Mouse (Mus musculus) erythroid progenitor cell, adult 5-6 weeks (primary cell): Measurements from ENCODE around the gene Shcbp1l. TPM values are rescaled to one million over a fixed set of nuclear protein-coding genes. Genes with fewer than 3 reads are reported as not detected.
"Not testable (repeated sequence)": the region's sequence is repeated elsewhere in the genome, so short reads cannot be mapped to it uniquely, and the experiment has no call there.

Experiments used
- ATAC-seq: replicated peaks from 2 replicates; pipeline ENCODE4 v1.8.0; 2016; ENCODE audit warnings: moderate number of reproducible peaks, mild to moderate bottlenecking, moderate TSS enrichment, inconsistent platforms; ENCODE audit not compliant: poor library complexity, low FRiP score, severe bottlenecking
- total RNA-seq, 2 experiments: library from RNA; stranded (forward) in 1 of 2; stranded (reverse) in 1 of 2; fragments of 150-400 nt in 1 of 2; fragments of 186-747, 209-891 nt in 1 of 2; gene quantifications; 2 replicates each; pipeline versions ENCODE4 v1.2.3 to v1.2.4; 2015 to 2017; ENCODE audit warnings: low replicate concordance in 2 of 2

The Shcbp1l gene
- total RNA-seq, 2 experiments from 2014 or later, result not detected

- ATAC-seq, result no peak
Observed at GRCm38 (mm10) chr1:153481025-153481412, 56.1 kb downstream of the Shcbp1l start.

GRCm38 (mm10) chr1:153485201-153485796, 60.3 kb downstream of the Shcbp1l start:
- no peak for ATAC-seq

- ATAC-seq, result not testable (repeated sequence)
Observed at GRCm38 (mm10) chr1:153486120-153486519, 61.2 kb downstream of the Shcbp1l start.

DNA sequence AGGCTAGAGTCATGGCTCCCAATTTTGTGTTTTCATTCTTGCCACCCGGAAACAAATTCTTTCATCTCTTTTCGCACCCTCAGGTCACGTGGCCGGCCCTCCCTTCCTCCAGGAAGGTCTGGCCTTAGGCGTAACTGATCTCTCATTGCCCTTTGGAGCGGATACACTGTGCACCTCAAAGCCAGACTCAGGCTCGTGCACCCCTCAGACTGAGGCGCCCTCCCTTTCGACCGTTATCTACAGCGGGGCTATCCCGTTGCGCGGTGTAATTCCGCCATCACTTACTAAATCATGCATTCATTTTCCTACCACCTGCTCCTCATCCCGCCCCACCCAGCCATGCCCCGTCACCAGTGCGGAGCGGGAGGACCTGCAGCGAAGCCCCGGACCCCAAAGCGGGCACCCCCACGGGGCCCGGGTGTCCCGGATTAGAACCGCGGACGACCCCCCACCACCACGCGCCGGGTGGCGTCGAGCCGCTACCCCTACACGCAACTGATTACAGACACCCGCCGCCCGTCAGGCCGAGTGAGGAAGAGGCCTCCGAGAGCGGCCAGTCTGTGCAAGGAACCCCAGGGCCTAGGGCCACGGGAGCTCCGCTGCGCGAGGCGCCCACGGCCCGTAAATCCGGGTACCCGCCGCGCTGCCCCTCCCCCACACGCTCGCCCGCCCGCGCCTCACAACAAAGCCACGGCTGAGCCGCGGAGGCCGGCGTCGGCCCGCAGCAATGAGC, 62.0 kb downstream of the Shcbp1l start:
- peak; percentile 69 for ATAC-seq

DNA sequence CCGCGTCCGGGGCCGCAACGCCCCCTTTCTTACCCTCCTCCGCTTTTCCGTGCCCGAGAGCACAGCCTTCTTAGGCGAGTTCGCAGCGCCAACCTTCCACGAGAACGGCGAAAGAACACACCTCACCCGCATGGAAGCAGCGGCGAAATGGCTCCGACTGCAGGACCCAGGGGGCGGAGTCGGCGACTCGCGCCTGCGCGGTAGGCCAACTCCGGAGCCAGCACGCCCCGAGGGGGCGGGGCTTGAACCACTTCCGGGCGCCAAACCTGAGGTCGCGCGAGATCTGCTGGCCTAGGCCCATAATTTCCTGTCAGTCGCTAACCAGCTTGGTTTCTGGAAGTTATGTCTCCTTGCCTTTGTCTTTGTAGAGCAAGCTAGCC, 62.5 kb downstream of the Shcbp1l start, which contains the start of gene Dhx9:
Gene Dhx9, minus strand, starts transcription at position 161 of the 380 bp plus-strand sequence.
- ATAC-seq, result peak; percentile 94

DNA sequence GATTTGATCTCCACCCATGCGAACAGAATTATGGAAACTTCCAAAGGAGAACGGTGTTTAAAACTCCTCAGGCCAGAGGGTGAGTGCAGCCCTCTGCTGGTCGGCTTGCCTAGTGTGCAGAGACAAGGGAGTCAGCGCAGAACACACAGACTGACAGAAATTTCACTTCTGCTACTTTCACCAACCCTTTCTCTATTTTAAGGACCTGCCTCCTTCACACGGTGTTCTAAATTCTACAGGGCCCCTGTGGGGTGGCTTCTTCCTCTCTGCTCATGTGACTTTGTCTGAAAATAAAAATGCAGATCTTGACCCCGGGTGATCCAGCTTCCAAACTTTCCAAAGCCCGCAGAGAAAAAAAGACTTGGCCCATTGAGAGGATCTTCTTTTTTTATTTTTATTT, 64.2 kb downstream of the Shcbp1l start:
- ATAC-seq, result no peak

DNA sequence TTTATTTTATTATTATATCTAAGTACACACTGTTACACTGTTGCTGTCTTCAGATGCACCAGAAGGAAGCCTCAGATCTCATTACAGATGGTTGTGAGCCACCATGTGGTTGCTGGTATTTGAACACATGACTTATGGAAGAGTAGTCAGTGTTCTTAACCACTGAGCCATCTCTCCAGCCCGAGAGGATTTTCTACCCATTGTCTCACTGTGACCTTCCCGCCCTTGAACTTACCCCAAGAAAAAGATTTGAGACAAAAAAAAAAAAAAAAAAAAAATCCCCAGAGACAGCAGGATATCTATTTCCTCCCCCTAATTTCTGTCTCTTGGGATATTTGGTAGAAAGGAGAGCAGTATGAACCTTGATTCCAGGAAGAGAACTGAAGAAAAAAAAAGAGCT, 64.6 kb downstream of the Shcbp1l start:
- ATAC-seq, result no peak

- ATAC-seq, result no peak
Observed at GRCm38 (mm10) chr1:153489963-153490362, 65.0 kb downstream of the Shcbp1l start.

GRCm38 (mm10) chr1:153491345-153491744, 66.4 kb downstream of the Shcbp1l start:
- no peak for ATAC-seq

GRCm38 (mm10) chr1:153491822-153492221, 66.9 kb downstream of the Shcbp1l start:
- ATAC-seq, result no peak

- no peak for ATAC-seq
Observed at GRCm38 (mm10) chr1:153493338-153493737, 68.4 kb downstream of the Shcbp1l start.

- ATAC-seq, result no peak
Observed at GRCm38 (mm10) chr1:153493931-153494330, 69.0 kb downstream of the Shcbp1l start.

- ATAC-seq, result no peak
Observed at GRCm38 (mm10) chr1:153496030-153496429, 71.1 kb downstream of the Shcbp1l start.

- no peak for ATAC-seq
Observed at GRCm38 (mm10) chr1:153500030-153500429, 75.1 kb downstream of the Shcbp1l start.

DNA sequence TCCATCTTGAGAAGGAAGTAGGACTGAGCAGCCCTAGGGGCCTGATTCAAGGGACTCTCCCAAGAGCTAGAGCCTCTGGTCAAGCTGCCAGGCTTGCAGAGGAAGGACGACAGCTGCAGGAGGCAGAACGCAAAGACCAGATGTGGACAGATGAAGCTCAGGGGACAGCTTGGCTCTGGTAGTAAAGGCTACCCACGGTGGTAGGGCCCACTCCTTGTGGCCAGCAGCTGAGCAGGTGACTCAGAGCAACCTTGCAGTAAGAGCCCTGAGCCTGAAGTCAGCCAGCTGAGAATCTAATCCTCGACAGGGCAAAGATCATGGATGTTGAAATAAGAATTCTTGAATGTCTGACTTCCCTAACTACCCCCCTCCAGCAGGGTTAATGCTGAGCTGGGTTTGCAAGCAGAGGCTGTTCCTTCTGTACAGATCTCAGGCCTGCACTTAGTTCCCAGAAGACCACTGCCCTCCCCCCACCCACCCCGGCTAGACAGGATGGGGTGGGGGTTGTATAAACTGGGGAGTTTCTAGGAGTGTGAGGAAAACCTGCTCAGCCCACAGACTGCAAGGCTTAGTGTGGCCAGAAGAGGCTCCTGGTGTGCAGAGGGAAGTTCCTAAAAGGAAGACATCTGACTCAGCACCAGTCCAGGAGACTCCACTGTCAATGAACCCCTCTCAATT, 76.8 kb downstream of the Shcbp1l start:
- ATAC-seq, result no peak

Other genes starting within 250 kb of the Shcbp1l start
- not detected in 2 replicates for gene Lamc2, start 238.7 kb upstream of the Shcbp1l start, total RNA-seq (2015; ENCODE audit: low replicate concordance)
- not detected in 2 replicates for gene Lamc2, start 238.7 kb upstream of the Shcbp1l start, total RNA-seq (2017; ENCODE audit: low replicate concordance)
- 1.1 and 4.2 TPM in 2 replicates for gene Lamc1, start 92.4 kb upstream of the Shcbp1l start, total RNA-seq (2015; ENCODE audit: low replicate concordance)
- gene Lamc1, start 92.4 kb upstream of the Shcbp1l start, total RNA-seq (2017; ENCODE audit: low replicate concordance), result 0.64 TPM in 1 of 2 replicates, not detected in the other
- 101 and 128 TPM in 2 replicates for gene Dhx9, start 62.5 kb downstream of the Shcbp1l start, total RNA-seq (2015; ENCODE audit: low replicate concordance)
- 83.7 and 154 TPM in 2 replicates for gene Dhx9, start 62.5 kb downstream of the Shcbp1l start, total RNA-seq (2017; ENCODE audit: low replicate concordance)
- gene Npl, start 124.9 kb downstream of the Shcbp1l start, total RNA-seq (2015; ENCODE audit: low replicate concordance), result 4.7 and 5.9 TPM in 2 replicates
- 1.7 TPM in 1 of 2 replicates, not detected in the other for gene Npl, start 124.9 kb downstream of the Shcbp1l start, total RNA-seq (2017; ENCODE audit: low replicate concordance)
- gene Rgs8, start 227.9 kb downstream of the Shcbp1l start, total RNA-seq (2015; ENCODE audit: low replicate concordance), result not detected in 2 replicates
- gene Rgs8, start 227.9 kb downstream of the Shcbp1l start, total RNA-seq (2017; ENCODE audit: low replicate concordance), result not detected in 2 replicates